Mouse (Mus musculus): Measurements from ENCODE around the gene Olfr1080. TPM values are rescaled to one million over a fixed set of nuclear protein-coding genes. Genes with fewer than 3 reads are reported as not detected.
"Not testable (repeated sequence)": the region's sequence is repeated elsewhere in the genome, so short reads cannot be mapped to it uniquely, and the experiment has no call there.

Gene Olfr1080
- not detected in 2 replicates for polyA plus RNA-seq (2014; fragmentation: Nextera tagmentation; extraction: Ambion mirVana)

GRCm38 (mm10) chr2:86558135-86558534, at the start of gene Olfr1080:
Olfr1080 (minus strand) TSS chr2:86558235.
- H3K4me2 ChIP-seq (ENCODE audit: low read length); H3K4me1 ChIP-seq (ENCODE audit: control insufficient read depth, insufficient read depth, low read length); H3K27me3 ChIP-seq (replicated peaks; ENCODE audit: control insufficient read depth, insufficient read depth, low read length); DNase-seq (ENCODE audit: low spot score); H3K9me3 ChIP-seq (replicated peaks; ENCODE audit: control insufficient read depth, low read length); ATAC-seq; H3K27ac ChIP-seq (ENCODE audit: low read depth, low read length); H3K4me3 ChIP-seq (ENCODE audit: low read depth, low read length); H3K9ac ChIP-seq (ENCODE audit: low read length); H3K36me3 ChIP-seq (ENCODE audit: control insufficient read depth, insufficient read depth, low read length): not testable (repeated sequence)

- not testable (repeated sequence) for ATAC-seq; H3K4me3 ChIP-seq (ENCODE audit: low read depth, low read length); H3K4me2 ChIP-seq (ENCODE audit: low read length); DNase-seq (ENCODE audit: low spot score); H3K27ac ChIP-seq (ENCODE audit: low read depth, low read length); H3K36me3 ChIP-seq (ENCODE audit: control insufficient read depth, insufficient read depth, low read length); H3K9ac ChIP-seq (ENCODE audit: low read length); H3K4me1 ChIP-seq (ENCODE audit: control insufficient read depth, insufficient read depth, low read length); H3K9me3 ChIP-seq (replicated peaks; ENCODE audit: control insufficient read depth, low read length); H3K27me3 ChIP-seq (replicated peaks; ENCODE audit: control insufficient read depth, insufficient read depth, low read length)
- WGBS: 55% methylated on average over 1 of the region's 1 CpGs
Observed at GRCm38 (mm10) chr2:86598866-86599265, 40.8 kb upstream of the Olfr1080 start, which contains the start of gene Olfr1082. Olfr1082 (minus strand) TSS chr2:86598966.

GRCm38 (mm10) chr2:86542380-86542779, 15.7 kb downstream of the Olfr1080 start, which contains the start of gene Olfr1079:
Olfr1079 (minus strand) TSS chr2:86542480.
- H3K36me3 ChIP-seq (ENCODE audit: control insufficient read depth, insufficient read depth, low read length): no peaks in the 10 kb centered on the region
- WGBS: 13% methylated on average over 1 of the region's 1 CpGs
- H3K27ac ChIP-seq (ENCODE audit: low read depth, low read length): no peak within 1 kb of the TSS
- H3K4me1 ChIP-seq (ENCODE audit: control insufficient read depth, insufficient read depth, low read length): no peaks in the 10 kb centered on the region
- H3K27me3 ChIP-seq (replicated peaks; ENCODE audit: control insufficient read depth, insufficient read depth, low read length): no peaks in the 10 kb centered on the region
- H3K4me2 ChIP-seq (ENCODE audit: low read length): no peak within 1 kb of the TSS
- DNase-seq (ENCODE audit: low spot score) (no peak), ATAC-seq (no peak)
- H3K9me3 ChIP-seq (replicated peaks; ENCODE audit: control insufficient read depth, low read length): no peaks in the 10 kb centered on the region
- H3K9ac ChIP-seq (ENCODE audit: low read length): no peak within 1 kb of the TSS
- no peak within 1 kb of the TSS for H3K4me3 ChIP-seq (ENCODE audit: low read depth, low read length)

GRCm38 (mm10) chr2:86530991-86531390, 27.0 kb downstream of the Olfr1080 start:
- no peaks in the 10 kb centered on the region for H3K4me1 ChIP-seq (ENCODE audit: control insufficient read depth, insufficient read depth, low read length)
- WGBS: 80% methylated on average over 1 of the region's 1 CpGs
- H3K27me3 ChIP-seq (replicated peaks; ENCODE audit: control insufficient read depth, insufficient read depth, low read length): no peaks in the 10 kb centered on the region
- DNase-seq (ENCODE audit: low spot score) (no peak), ATAC-seq (no peak)
- no peaks in the 10 kb centered on the region for H3K36me3 ChIP-seq (ENCODE audit: control insufficient read depth, insufficient read depth, low read length)
- no peak overlapping the region for H3K4me3 ChIP-seq (ENCODE audit: low read depth, low read length)
- no peak overlapping the region for H3K27ac ChIP-seq (ENCODE audit: low read depth, low read length)
- H3K9ac ChIP-seq (ENCODE audit: low read length): no peak overlapping the region
- H3K9me3 ChIP-seq (replicated peaks; ENCODE audit: control insufficient read depth, low read length): no peaks in the 10 kb centered on the region
- H3K4me2 ChIP-seq (ENCODE audit: low read length): no peak overlapping the region

GRCm38 (mm10) chr2:86508161-86508560, 49.9 kb downstream of the Olfr1080 start, which contains the start of gene Olfr1076:
Olfr1076 (plus strand) TSS chr2:86508461.
- no peak within 1 kb of the TSS for H3K9ac ChIP-seq (ENCODE audit: low read length)
- H3K36me3 ChIP-seq (ENCODE audit: control insufficient read depth, insufficient read depth, low read length): no peaks in the 10 kb centered on the region
- 94% methylated on average over 1 of the region's 1 CpGs for WGBS
- no peak within 1 kb of the TSS for H3K4me3 ChIP-seq (ENCODE audit: low read depth, low read length)
- H3K4me1 ChIP-seq (ENCODE audit: control insufficient read depth, insufficient read depth, low read length): no peaks in the 10 kb centered on the region
- ATAC-seq: no peak
- H3K27ac ChIP-seq (ENCODE audit: low read depth, low read length): no peak within 1 kb of the TSS
- no peak for DNase-seq (ENCODE audit: low spot score)
- no peaks in the 10 kb centered on the region for H3K9me3 ChIP-seq (replicated peaks; ENCODE audit: control insufficient read depth, low read length)
- H3K27me3 ChIP-seq (replicated peaks; ENCODE audit: control insufficient read depth, insufficient read depth, low read length): no peaks in the 10 kb centered on the region
- H3K4me2 ChIP-seq (ENCODE audit: low read length): no peak within 1 kb of the TSS

Other genes starting within 250 kb of the Olfr1080 start
- gene Olfr1053, start 243.0 kb downstream of the Olfr1080 start, polyA plus RNA-seq (2014; fragmentation: Nextera tagmentation; extraction: Ambion mirVana): not detected in 2 replicates
- not detected in 2 replicates for gene Olfr1054, start 222.8 kb downstream of the Olfr1080 start, polyA plus RNA-seq (2014; fragmentation: Nextera tagmentation; extraction: Ambion mirVana)
- gene Olfr1055, start 208.0 kb downstream of the Olfr1080 start, polyA plus RNA-seq (2014; fragmentation: Nextera tagmentation; extraction: Ambion mirVana): not detected in 2 replicates
- not detected in 2 replicates for gene Olfr1056, start 195.8 kb downstream of the Olfr1080 start, polyA plus RNA-seq (2014; fragmentation: Nextera tagmentation; extraction: Ambion mirVana)
- gene Olfr1057, start 179.8 kb downstream of the Olfr1080 start, polyA plus RNA-seq (2014; fragmentation: Nextera tagmentation; extraction: Ambion mirVana): not detected in 2 replicates
- gene Olfr1058, start 169.7 kb downstream of the Olfr1080 start, polyA plus RNA-seq (2014; fragmentation: Nextera tagmentation; extraction: Ambion mirVana): not detected in 2 replicates
- gene Olfr1061, start 144.2 kb downstream of the Olfr1080 start, polyA plus RNA-seq (2014; fragmentation: Nextera tagmentation; extraction: Ambion mirVana): not detected in 2 replicates
- not detected in 2 replicates for gene Olfr1062, start 131.5 kb downstream of the Olfr1080 start, polyA plus RNA-seq (2014; fragmentation: Nextera tagmentation; extraction: Ambion mirVana)
- gene Olfr1065, start 107.6 kb downstream of the Olfr1080 start, polyA plus RNA-seq (2014; fragmentation: Nextera tagmentation; extraction: Ambion mirVana): not detected in 2 replicates
- gene Olfr1066, start 102.0 kb downstream of the Olfr1080 start, polyA plus RNA-seq (2014; fragmentation: Nextera tagmentation; extraction: Ambion mirVana): not detected in 2 replicates
- gene Olfr228, start 70.8 kb downstream of the Olfr1080 start, polyA plus RNA-seq (2014; fragmentation: Nextera tagmentation; extraction: Ambion mirVana): not detected in 2 replicates
- gene Olfr1076, start 49.8 kb downstream of the Olfr1080 start, polyA plus RNA-seq (2014; fragmentation: Nextera tagmentation; extraction: Ambion mirVana): not detected in 2 replicates
- not detected in 2 replicates for gene Olfr1079, start 15.8 kb downstream of the Olfr1080 start, polyA plus RNA-seq (2014; fragmentation: Nextera tagmentation; extraction: Ambion mirVana)
- gene Olfr1082, start 40.7 kb upstream of the Olfr1080 start, polyA plus RNA-seq (2014; fragmentation: Nextera tagmentation; extraction: Ambion mirVana): not detected in 2 replicates
- not detected in 2 replicates for gene Olfr1084, start 81.5 kb upstream of the Olfr1080 start, polyA plus RNA-seq (2014; fragmentation: Nextera tagmentation; extraction: Ambion mirVana)
- gene Olfr1085, start 103.8 kb upstream of the Olfr1080 start, polyA plus RNA-seq (2014; fragmentation: Nextera tagmentation; extraction: Ambion mirVana): not detected in 2 replicates
- not detected in 2 replicates for gene Olfr1086, start 121.9 kb upstream of the Olfr1080 start, polyA plus RNA-seq (2014; fragmentation: Nextera tagmentation; extraction: Ambion mirVana)
- gene Olfr1087, start 140.2 kb upstream of the Olfr1080 start, polyA plus RNA-seq (2014; fragmentation: Nextera tagmentation; extraction: Ambion mirVana): not detected in 2 replicates
- gene Olfr1089, start 175.5 kb upstream of the Olfr1080 start, polyA plus RNA-seq (2014; fragmentation: Nextera tagmentation; extraction: Ambion mirVana): not detected in 2 replicates
- not detected in 2 replicates for gene Olfr1090, start 200.8 kb upstream of the Olfr1080 start, polyA plus RNA-seq (2014; fragmentation: Nextera tagmentation; extraction: Ambion mirVana)
- not detected in 2 replicates for gene Olfr1093, start 224.2 kb upstream of the Olfr1080 start, polyA plus RNA-seq (2014; fragmentation: Nextera tagmentation; extraction: Ambion mirVana)